Mouse (Mus musculus): ENCODE measurements at regions not wholly inside any gene's neighbourhood (a gene's known extent, or its start where the extent isn't known, plus 50 kb on each side); places are given as distances from the start of the nearest gene placed in this dataset.
A peak's percentile ranks its signal among the peaks of the same experiment; 100 is the strongest.

DNA sequence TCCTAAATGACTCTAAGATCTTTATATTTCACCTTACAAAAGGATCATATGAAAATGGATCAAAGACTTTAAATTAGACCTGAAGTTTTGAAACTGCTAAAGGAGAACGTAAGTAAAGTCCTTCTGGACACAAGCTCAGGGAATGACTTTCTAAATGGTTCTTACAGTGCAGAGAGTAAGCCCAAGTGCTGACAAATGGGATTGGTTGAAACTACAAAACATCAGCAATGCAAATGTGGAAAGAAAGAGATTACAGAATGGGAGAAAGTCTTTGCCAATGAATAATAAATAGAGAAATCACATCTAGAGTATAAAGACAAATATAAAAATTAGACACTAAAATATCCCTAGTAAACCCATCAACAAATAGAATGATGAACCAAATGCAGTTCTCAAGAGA, 263.9 kb downstream of the Atp10a start:
- Histone ChIP-seq H3K27me3 (ENCODE audit: control insufficient read depth, insufficient read depth, low read length) (no peaks in the 10 kb centered on the region), H3K9ac (ENCODE audit: low read depth, low read length) (no peak overlapping the region), H3K4me2 (replicated peaks; ENCODE audit: low read depth, low read length) (no peak overlapping the region), H3K4me3 (ENCODE audit: low read depth, low read length) (no peak overlapping the region), H3K27ac (ENCODE audit: low read depth, low read length) (no peak overlapping the region), H3K4me1 (replicated peaks; ENCODE audit: control insufficient read depth, insufficient read depth, low read length) (no peaks in the 10 kb centered on the region), H3K36me3 (ENCODE audit: control insufficient read depth, insufficient read depth, low read length) (no peaks in the 10 kb centered on the region), H3K9me3 (ENCODE audit: control insufficient read depth, low read length) (no peaks in the 10 kb centered on the region)
- 78% methylated on average over 1 of the region's 1 CpGs for WGBS
- DNase-seq (ENCODE audit: low spot score) (no peak), ATAC-seq (ENCODE audit: low FRiP score) (no peak)

DNA sequence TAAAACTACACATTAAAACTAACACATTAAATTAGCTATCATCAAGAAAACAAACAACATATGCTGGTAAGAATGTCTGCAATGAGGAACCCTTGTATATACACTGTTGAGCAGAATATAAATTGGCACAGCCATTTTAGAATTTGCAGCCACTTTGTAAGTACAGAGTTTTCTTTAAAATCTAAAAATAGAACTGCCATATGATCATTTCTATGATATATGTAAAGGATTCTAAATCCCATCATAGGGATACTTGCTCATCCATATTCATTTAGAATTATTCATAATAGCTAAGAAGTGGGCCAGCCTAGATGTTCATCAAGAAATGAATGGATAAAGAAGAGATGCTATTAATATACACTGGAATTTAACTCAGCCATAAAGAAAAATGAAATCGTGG, 264.3 kb downstream of the Atp10a start:
- no peak overlapping the region for H3K9ac ChIP-seq (ENCODE audit: low read depth, low read length)
- H3K4me2 ChIP-seq (replicated peaks; ENCODE audit: low read depth, low read length): no peak overlapping the region
- ATAC-seq (ENCODE audit: low FRiP score) (no peak), DNase-seq (ENCODE audit: low spot score) (no peak)
- H3K27me3 ChIP-seq (ENCODE audit: control insufficient read depth, insufficient read depth, low read length): no peaks in the 10 kb centered on the region
- H3K27ac ChIP-seq (ENCODE audit: low read depth, low read length): no peak overlapping the region
- H3K4me1 ChIP-seq (replicated peaks; ENCODE audit: control insufficient read depth, insufficient read depth, low read length): no peaks in the 10 kb centered on the region
- H3K36me3 ChIP-seq (ENCODE audit: control insufficient read depth, insufficient read depth, low read length): no peaks in the 10 kb centered on the region
- no peaks in the 10 kb centered on the region for H3K9me3 ChIP-seq (ENCODE audit: control insufficient read depth, low read length)
- H3K4me3 ChIP-seq (ENCODE audit: low read depth, low read length): no peak overlapping the region
- 90% methylated on average over 1 of the region's 1 CpGs for WGBS

DNA sequence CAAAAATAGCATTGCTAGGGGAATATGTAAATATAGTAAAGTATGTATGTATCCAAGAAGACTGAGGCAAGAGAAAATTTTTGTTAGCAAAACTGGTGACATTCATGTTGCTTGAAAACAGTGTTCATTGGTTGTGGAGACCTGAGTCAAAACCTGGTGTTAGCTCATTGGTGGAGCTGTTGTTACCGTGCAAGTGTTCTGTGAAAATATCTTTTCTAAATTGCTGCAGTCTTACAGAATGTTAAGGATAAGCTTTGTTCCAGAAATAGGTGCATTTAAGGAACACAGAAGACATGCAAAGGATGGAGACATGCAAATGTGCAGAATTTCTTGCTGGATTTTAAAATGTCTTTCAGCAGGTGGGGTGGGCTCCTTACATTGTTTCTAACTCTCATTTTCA, 269.0 kb downstream of the Atp10a start:
- H3K36me3 ChIP-seq (ENCODE audit: control insufficient read depth, insufficient read depth, low read length): no peaks in the 10 kb centered on the region
- no peaks in the 10 kb centered on the region for H3K9me3 ChIP-seq (ENCODE audit: control insufficient read depth, low read length)
- H3K27me3 ChIP-seq (ENCODE audit: control insufficient read depth, insufficient read depth, low read length): no peaks in the 10 kb centered on the region
- no peak overlapping the region for H3K9ac ChIP-seq (ENCODE audit: low read depth, low read length)
- H3K4me3 ChIP-seq (ENCODE audit: low read depth, low read length): no peak overlapping the region
- no peak overlapping the region for H3K27ac ChIP-seq (ENCODE audit: low read depth, low read length)
- H3K4me2 ChIP-seq (replicated peaks; ENCODE audit: low read depth, low read length): no peak overlapping the region
- DNase-seq (ENCODE audit: low spot score) (no peak), ATAC-seq (ENCODE audit: low FRiP score) (no peak)
- no peaks in the 10 kb centered on the region for H3K4me1 ChIP-seq (replicated peaks; ENCODE audit: control insufficient read depth, insufficient read depth, low read length)
- 100% methylated on average over 1 of the region's 1 CpGs for WGBS

- ATAC-seq (ENCODE audit: low FRiP score): no peak
- no peaks in the 10 kb centered on the region for H3K9me3 ChIP-seq (ENCODE audit: control insufficient read depth, low read length)
- H3K4me1 ChIP-seq (replicated peaks; ENCODE audit: control insufficient read depth, insufficient read depth, low read length): no peaks in the 10 kb centered on the region
- no peak overlapping the region for H3K27ac ChIP-seq (ENCODE audit: low read depth, low read length)
- DNase-seq (ENCODE audit: low spot score): no peak
- no peak overlapping the region for H3K9ac ChIP-seq (ENCODE audit: low read depth, low read length)
- 94% methylated on average over 2 of the region's 2 CpGs for WGBS
- H3K4me2 ChIP-seq (replicated peaks; ENCODE audit: low read depth, low read length): no peak overlapping the region
- no peak overlapping the region for H3K4me3 ChIP-seq (ENCODE audit: low read depth, low read length)
- no peaks in the 10 kb centered on the region for H3K27me3 ChIP-seq (ENCODE audit: control insufficient read depth, insufficient read depth, low read length)
- H3K36me3 ChIP-seq (ENCODE audit: control insufficient read depth, insufficient read depth, low read length): no peaks in the 10 kb centered on the region
Observed at GRCm38 (mm10) chr7:58925406-58925805, 269.4 kb downstream of the Atp10a start.

GRCm38 (mm10) chr7:58957448-58957847, 271.1 kb upstream of the Ube3a start:
- H3K4me3 ChIP-seq (ENCODE audit: low read depth, low read length): no peak overlapping the region
- no peaks in the 10 kb centered on the region for H3K27me3 ChIP-seq (ENCODE audit: control insufficient read depth, insufficient read depth, low read length)
- H3K4me2 ChIP-seq (replicated peaks; ENCODE audit: low read depth, low read length): no peak overlapping the region
- no peak for DNase-seq (ENCODE audit: low spot score)
- no peak overlapping the region for H3K27ac ChIP-seq (ENCODE audit: low read depth, low read length)
- WGBS: 77% methylated on average over 2 of the region's 2 CpGs
- no peak overlapping the region for H3K9ac ChIP-seq (ENCODE audit: low read depth, low read length)
- H3K4me1 ChIP-seq (replicated peaks; ENCODE audit: control insufficient read depth, insufficient read depth, low read length): no peaks in the 10 kb centered on the region
- H3K36me3 ChIP-seq (ENCODE audit: control insufficient read depth, insufficient read depth, low read length): no peaks in the 10 kb centered on the region
- no peaks in the 10 kb centered on the region for H3K9me3 ChIP-seq (ENCODE audit: control insufficient read depth, low read length)
- no peak for ATAC-seq (ENCODE audit: low FRiP score)

- no peak overlapping the region for H3K9ac ChIP-seq (ENCODE audit: low read depth, low read length)
- H3K36me3 ChIP-seq (ENCODE audit: control insufficient read depth, insufficient read depth, low read length): no peaks in the 10 kb centered on the region
- WGBS: 68% methylated on average over 2 of the region's 2 CpGs
- H3K27ac ChIP-seq (ENCODE audit: low read depth, low read length): no peak overlapping the region
- H3K9me3 ChIP-seq (ENCODE audit: control insufficient read depth, low read length): no peaks in the 10 kb centered on the region
- no peak overlapping the region for H3K4me3 ChIP-seq (ENCODE audit: low read depth, low read length)
- ATAC-seq (ENCODE audit: low FRiP score) (no peak), DNase-seq (ENCODE audit: low spot score) (no peak)
- H3K4me2 ChIP-seq (replicated peaks; ENCODE audit: low read depth, low read length): no peak overlapping the region
- H3K27me3 ChIP-seq (ENCODE audit: control insufficient read depth, insufficient read depth, low read length): no peaks in the 10 kb centered on the region
- no peaks in the 10 kb centered on the region for H3K4me1 ChIP-seq (replicated peaks; ENCODE audit: control insufficient read depth, insufficient read depth, low read length)
Observed at GRCm38 (mm10) chr7:59007196-59007595, 221.4 kb upstream of the Ube3a start.

- Histone ChIP-seq H3K36me3 (ENCODE audit: control insufficient read depth, insufficient read depth, low read length) (no peaks in the 10 kb centered on the region), H3K9me3 (ENCODE audit: control insufficient read depth, low read length) (no peaks in the 10 kb centered on the region), H3K4me3 (ENCODE audit: low read depth, low read length) (no peak overlapping the region), H3K27me3 (ENCODE audit: control insufficient read depth, insufficient read depth, low read length) (no peaks in the 10 kb centered on the region), H3K9ac (ENCODE audit: low read depth, low read length) (no peak overlapping the region), H3K4me2 (replicated peaks; ENCODE audit: low read depth, low read length) (no peak overlapping the region), H3K4me1 (replicated peaks; ENCODE audit: control insufficient read depth, insufficient read depth, low read length) (no peaks in the 10 kb centered on the region), H3K27ac (ENCODE audit: low read depth, low read length) (no peak overlapping the region)
- no peak for DNase-seq (ENCODE audit: low spot score)
- ATAC-seq (ENCODE audit: low FRiP score): no peak
- WGBS: 83% methylated on average over 9 of the region's 9 CpGs
Observed at GRCm38 (mm10) chr7:59013449-59014301, 214.9 kb upstream of the Ube3a start.

- Histone ChIP-seq H3K36me3 (ENCODE audit: control insufficient read depth, insufficient read depth, low read length) (no peaks in the 10 kb centered on the region), H3K4me1 (replicated peaks; ENCODE audit: control insufficient read depth, insufficient read depth, low read length) (no peaks in the 10 kb centered on the region), H3K4me3 (ENCODE audit: low read depth, low read length) (no peak overlapping the region), H3K9ac (ENCODE audit: low read depth, low read length) (no peak overlapping the region), H3K9me3 (ENCODE audit: control insufficient read depth, low read length) (no peaks in the 10 kb centered on the region), H3K27ac (ENCODE audit: low read depth, low read length) (no peak overlapping the region), H3K4me2 (replicated peaks; ENCODE audit: low read depth, low read length) (no peak overlapping the region), H3K27me3 (ENCODE audit: control insufficient read depth, insufficient read depth, low read length) (no peaks in the 10 kb centered on the region)
- WGBS: 60% methylated on average over 6 of the region's 6 CpGs
- ATAC-seq (ENCODE audit: low FRiP score): peak; percentile 71
- peak; percentile 8 for DNase-seq (ENCODE audit: low spot score)
Observed at GRCm38 (mm10) chr7:59014302-59014677, 214.3 kb upstream of the Ube3a start.

DNA sequence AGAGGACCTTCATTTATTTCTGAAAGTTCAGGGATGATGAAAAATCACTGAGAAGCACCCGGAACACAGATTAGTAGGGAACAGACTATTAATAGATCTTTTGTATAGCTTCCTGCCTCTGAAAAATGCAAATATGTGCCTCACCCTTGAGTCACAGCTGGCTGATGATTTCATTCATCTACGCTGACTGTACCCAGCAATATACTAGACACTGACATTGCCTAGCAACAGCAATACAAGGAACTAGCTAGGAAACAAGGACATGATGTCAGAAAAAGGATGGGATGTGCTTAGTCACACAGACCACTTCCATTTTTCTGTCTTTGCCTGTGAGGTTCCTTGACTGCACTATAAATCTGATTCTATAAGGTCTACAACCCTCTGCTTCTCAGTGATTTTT, 201.1 kb upstream of the Ube3a start:
- peak; percentile 65 for ATAC-seq (ENCODE audit: low FRiP score)
- WGBS: 75% methylated on average over 2 of the region's 2 CpGs
- H3K36me3 ChIP-seq (ENCODE audit: control insufficient read depth, insufficient read depth, low read length): no peaks in the 10 kb centered on the region

More for the DNA sequence above, 201.1 kb upstream of the Ube3a start:
- H3K4me1 ChIP-seq (replicated peaks; ENCODE audit: control insufficient read depth, insufficient read depth, low read length): no peaks in the 10 kb centered on the region
- DNase-seq (ENCODE audit: low spot score): peak; percentile 1
- H3K27ac ChIP-seq (ENCODE audit: low read depth, low read length): no peak overlapping the region
- H3K9ac ChIP-seq (ENCODE audit: low read depth, low read length): no peak overlapping the region
- H3K27me3 ChIP-seq (ENCODE audit: control insufficient read depth, insufficient read depth, low read length): no peaks in the 10 kb centered on the region
- no peaks in the 10 kb centered on the region for H3K9me3 ChIP-seq (ENCODE audit: control insufficient read depth, low read length)
- H3K4me3 ChIP-seq (ENCODE audit: low read depth, low read length): no peak overlapping the region
- H3K4me2 ChIP-seq (replicated peaks; ENCODE audit: low read depth, low read length): no peak overlapping the region
